Mouse (Mus musculus) c-Kit-positive CD71-negative TER-119-negative erythroid progenitor cells, embryonic 14.5 days (primary cell): ENCODE data around the gene Gm4779.
A peak's percentile ranks its signal among the peaks of the same experiment; 100 is the strongest.
"Not testable (repeated sequence)": the region's sequence is repeated elsewhere in the genome, so short reads cannot be mapped to it uniquely, and the experiment has no call there.

Experiments used
- DNase-seq: peaks from one replicate; pipeline ENCODE4 v3.0.0-alpha.2; 2013; ENCODE audit warnings: low read depth

Gm4779 gene

DNA sequence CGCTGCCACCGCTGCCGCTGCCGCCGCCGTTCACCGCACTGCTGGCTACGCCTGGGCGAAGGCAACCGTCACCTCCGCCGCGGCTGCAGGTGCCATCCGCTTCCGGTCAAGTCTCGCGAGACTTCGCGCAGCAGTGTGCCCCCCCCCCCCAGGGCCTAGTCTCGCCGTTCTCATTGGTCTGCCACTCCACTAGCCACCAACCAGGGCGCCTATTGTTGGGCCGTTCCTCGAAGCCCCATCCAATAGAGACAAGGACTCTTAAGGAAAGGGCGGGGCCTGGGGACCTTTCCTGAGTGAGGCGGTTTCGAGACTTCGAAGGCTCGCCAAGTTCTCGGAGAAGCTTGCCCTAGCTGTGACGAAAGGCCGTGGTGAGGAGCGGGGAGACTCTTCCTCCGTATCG is at the start of gene Gm4779, which contains the start of gene 8030474K03Rik:
Gene Gm4779 (minus strand): TSS at position 82 of the 400 bp plus-strand sequence.
Gene 8030474K03Rik (plus strand): TSS at position 315 of the 400 bp plus-strand sequence.
- no peak for DNase-seq

DNA sequence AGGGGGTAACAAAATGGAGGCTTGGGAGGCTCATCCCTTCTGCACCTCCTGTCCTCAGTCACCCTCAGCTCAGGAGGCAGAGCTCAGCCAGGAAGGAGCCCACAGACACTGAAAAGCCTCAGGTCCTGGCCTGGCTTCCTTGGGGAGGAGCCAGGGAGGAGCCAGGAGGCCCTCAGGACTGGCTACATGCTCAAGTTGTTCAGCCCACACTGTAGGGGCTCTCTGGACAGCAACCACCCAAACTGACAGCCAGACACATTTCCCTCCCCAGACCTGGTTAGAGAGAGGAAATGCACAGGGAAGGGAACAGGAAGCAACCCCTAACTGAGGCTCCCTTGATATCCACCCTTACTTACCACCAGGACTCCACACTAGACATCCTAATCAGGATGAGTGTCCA is 25.8 kb upstream of the Gm4779 start:
- DNase-seq, result not testable (repeated sequence)

DNA sequence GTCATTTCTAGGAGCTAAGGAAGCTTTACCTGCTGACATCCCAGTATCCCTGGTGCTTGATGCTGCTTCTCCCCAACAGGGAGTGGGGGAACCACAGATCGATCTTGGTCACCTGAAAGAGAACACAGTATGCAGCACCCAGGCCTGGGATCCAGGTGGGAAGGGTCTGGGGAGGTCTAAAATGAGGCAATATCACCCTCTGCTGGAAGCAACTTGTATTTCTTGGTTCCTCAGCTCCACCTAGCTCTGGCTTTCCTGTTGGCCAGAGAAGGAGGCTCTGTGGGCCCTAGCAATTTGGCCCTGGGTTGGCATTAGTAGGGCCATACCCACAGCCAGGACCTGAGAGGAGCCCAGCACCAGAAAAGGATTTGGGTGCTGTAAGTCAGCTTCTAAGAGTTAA is 24.9 kb upstream of the Gm4779 start:
- peak; percentile 2 for DNase-seq

GRCm38 (mm10) chrX:101811750-101812149 is 17.5 kb upstream of the Gm4779 start:
- DNase-seq, result no peak

DNA sequence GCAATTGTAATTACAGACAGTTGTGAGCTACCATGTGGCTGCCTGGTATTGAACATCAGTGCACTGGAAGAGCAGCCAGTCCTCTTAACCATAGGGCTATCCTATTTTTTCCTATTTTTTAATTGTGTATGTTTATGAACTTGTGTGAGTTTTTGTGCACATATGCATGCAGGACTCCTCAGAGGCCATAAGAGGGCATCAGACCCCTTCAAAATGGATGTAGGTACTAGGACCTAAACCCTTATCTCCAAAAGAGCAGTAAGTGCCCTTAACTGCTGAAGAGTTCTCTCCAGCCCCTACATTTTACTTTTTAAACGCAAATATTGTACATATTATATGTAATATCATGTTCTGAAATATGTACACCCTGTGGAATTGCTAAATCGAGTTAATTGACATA is 11.3 kb upstream of the Gm4779 start:
- DNase-seq, result peak; percentile 16

- peak; percentile 26 for DNase-seq
Observed at GRCm38 (mm10) chrX:101791551-101791950, 2.7 kb downstream of the Gm4779 start.

DNA sequence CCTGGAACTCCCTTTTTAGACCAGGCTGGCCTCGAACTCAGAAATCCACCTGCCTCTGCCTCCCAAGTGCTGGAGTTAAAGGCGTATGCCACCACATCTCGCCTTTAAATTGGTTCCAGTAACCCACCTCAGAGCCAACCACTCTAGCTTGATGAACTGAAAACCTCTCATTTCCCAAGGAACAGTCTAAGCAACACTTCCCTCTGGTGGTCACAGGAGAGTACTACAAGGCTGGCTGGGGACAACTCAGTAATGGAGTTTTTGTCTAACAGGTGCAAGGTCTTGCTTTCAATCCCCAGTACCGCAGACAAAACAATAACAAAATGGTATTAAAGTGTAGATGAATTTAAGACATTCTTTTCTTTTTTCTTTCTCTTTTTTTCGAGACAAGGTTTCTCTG is 22.2 kb downstream of the Gm4779 start:
- peak; percentile 39 for DNase-seq

DNA sequence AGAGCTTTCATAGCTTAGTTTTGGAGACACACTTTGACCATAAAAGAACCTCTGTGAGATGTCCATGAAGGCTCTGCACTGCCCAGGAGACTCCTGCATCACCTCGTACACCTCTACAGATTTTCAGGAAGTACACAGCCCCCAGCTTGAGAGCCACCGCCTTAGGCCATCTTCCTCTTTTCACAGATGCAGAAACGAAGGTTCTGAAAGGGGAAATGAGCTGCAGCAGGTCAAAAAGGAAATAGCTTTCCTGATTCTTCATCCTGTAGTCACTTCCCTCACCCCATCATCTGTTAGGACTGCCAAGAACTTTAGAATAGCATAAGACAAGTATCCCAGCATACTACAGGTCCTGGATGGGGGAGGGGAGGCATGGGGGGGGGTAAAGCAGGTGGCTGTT is 23.9 kb downstream of the Gm4779 start:
- peak; percentile 23 for DNase-seq

- DNase-seq, result no peak
Observed at GRCm38 (mm10) chrX:101769478-101769877, 24.7 kb downstream of the Gm4779 start.

DNA sequence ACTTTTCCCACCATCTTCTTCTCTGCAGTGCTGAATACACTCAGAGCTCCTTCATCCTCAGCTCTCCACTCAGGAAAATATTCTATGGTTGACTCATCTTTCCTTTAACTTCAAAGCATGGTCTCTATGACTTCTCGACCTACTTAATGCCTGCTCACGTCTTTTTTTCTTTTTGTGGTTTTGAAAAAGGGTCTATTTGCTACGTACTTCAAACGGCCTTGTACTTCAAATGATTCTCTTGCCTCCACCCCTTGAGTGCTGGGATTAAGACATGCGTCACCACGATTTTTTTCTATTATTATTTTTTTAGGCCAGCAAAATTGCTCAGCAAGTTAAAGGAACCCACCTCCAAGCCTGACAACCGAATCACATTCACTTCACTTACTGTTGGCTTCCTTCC is 26.9 kb downstream of the Gm4779 start:
- no peak for DNase-seq

DNA sequence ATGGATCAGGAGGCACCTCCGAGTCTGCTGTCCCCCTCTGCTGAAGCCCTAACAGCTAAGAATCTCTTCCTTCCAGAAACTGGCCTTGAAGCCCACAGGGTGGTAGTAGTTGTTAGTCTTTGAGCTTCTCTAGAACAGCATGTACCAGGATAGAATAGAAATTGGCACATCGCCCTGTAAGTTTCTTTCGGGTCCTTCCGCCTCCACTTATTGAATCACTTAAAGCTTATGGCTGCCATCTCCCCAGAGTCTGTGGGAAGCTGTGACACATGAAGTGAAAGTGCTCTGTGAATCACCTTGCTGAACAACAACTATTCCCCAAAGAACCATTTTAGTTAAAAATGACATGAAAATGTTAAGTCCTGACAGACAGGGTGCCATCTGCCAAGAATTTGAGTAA is 29.1 kb downstream of the Gm4779 start:
- DNase-seq, result no peak

DNA sequence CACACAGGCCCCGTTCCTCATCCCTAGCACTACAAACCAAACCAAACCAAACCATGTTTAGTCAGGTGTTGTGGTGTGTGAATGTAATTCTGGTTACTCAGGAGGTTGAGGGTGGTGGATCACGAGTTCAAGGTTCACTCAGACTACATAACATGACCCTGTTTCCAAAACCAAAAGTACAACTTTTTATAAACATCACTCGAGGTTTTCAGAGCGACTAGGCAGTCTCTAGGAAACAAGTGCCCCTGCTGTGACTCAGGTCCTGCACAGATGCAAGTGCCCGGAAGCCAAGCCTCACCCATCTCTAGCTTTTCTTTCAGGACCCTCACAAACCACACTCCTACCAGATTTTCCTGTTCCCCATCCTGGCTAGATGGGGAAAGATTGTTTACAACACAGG is 29.6 kb downstream of the Gm4779 start:
- no peak for DNase-seq

DNA sequence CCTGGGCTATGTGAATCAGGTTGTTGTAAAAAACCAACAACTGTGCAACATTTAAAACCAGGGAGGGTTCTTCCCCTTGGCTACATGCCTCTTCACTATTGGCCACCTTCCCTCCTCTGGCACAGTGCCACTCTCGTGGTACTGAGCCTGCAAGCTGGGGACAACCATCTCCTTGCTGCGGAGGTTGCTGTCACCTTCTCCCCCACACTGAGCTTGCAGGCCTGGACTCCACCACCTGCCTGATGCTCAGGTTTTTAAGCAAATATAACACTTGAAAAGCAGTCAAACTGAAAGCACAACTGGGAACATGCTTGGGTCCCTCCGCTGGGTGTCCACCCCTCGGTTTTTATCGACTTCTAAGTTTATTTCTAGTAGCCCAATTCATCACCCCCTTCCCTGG is 39.7 kb downstream of the Gm4779 start:
- no peak for DNase-seq

DNA sequence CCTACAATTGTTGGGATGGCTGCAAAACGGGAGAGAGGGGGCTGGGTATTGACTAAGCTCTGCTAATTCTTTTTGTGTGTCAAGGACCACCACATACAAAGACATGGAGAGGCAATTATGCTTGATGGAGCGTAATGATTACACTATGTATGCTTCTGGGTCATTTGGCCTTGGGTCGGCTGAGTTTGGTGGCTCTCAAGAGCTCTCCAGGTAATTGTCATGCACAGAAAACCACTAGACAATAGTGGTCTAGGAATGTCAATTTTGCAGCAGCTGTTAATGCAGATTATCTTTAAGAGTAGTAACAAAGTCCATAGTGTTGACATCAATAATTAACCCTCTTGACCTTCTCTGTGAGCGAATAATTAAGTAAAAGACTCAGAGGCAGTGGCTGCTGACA is 44.1 kb downstream of the Gm4779 start:
- DNase-seq, result no peak

- no peak for DNase-seq
Observed at GRCm38 (mm10) chrX:101741064-101741433, 53.2 kb downstream of the Gm4779 start.

DNA sequence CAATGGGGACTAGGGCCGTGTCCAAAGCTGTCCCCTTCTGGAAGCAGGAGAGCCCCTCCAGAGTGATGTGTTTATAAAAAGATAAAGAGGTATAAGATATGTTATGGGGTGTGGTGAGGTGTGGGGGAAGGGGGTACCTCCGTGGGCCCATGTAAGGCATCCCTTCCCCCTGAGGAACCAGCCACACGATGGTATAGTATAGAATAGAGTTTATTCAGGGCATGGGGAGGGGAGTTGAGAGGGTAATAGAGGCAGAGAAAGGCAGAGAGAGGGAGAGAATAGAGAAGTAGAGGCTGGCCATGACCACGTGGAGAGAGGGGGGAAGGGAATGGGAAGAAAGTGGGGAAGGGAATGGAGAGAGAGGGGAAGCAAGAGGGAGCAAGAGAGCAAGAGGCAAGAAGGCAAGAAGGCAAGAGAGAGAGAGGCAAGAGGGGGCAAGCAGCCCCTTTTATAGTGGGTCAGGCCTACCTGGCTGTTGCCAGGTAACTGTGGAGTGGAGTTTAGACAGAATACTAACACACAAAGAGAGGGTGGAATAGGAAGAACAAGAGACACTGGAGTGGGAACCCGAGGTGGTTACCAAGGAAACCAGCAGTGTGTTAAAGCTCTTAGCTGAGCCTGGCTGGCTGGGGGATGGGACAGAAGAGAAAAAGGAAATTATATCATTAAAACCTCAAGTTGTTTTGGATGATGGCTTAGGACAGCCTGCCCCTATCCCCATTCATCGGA is 53.7 kb downstream of the Gm4779 start:
- no peak for DNase-seq
